ENCODE assay signal across 11 mouse cellular contexts in genomic region chr2:157431912-157432311, GRCm38 (mm10). TPM values are rescaled to one million over a fixed set of nuclear protein-coding genes. Genes with fewer than 3 reads are reported as not detected.
A peak's percentile ranks its signal among the peaks of the same experiment; 100 is the strongest.
DNase-seq lines count a peak whose midpoint lies in the region; ATAC-seq and TF ChIP-seq lines count a peak whose summit lies in the region.
"Had no signal": no experiment of that assay in that cellular context is flagged by ENCODE, and none has a peak within 500 bp of the region (broad histone marks: within the 10 kb centered on the region; RNA-seq: fewer than 3 reads in every experiment).

No protein-coding gene starts in this region.

- no peaks in the 10 kb centered on the region for H3K27me3 ChIP-seq in cerebellum, adult 2 months (ENCODE audit: control insufficient read depth, insufficient read depth, low read length)
- no peaks in the 10 kb centered on the region for H3K27me3 ChIP-seq in neural tube, embryonic 11.5 days (ENCODE audit: control insufficient read depth, insufficient read depth, low read length)
- H3K27me3 ChIP-seq in limb, embryonic 15.5 days, result no peaks in the 10 kb centered on the region

- 74% methylated on average over 5 of the region's 5 CpGs for WGBS in cerebellum, adult 2 months
- 83% methylated on average over 5 of the region's 5 CpGs for WGBS in neural tube, embryonic 11.5 days
- 75% methylated on average over 5 of the region's 5 CpGs for WGBS in limb, embryonic 15.5 days

- H3K4me2 ChIP-seq in neural tube, embryonic 11.5 days (ENCODE audit: low read depth), result no peak overlapping the region
- H3K4me2 ChIP-seq in limb, embryonic 15.5 days, result no peak overlapping the region

- no peak for TF ChIP-seq CTCF in cerebellum, adult 2 months (IDR thresholded peaks at IDR 0.05; ENCODE audit: borderline replicate concordance, insufficient read depth, low read depth, low read length)

- peaks cover 4% of the 10 kb centered on the region; the same call in 1 of the 2 replicates for H3K36me3 ChIP-seq in neural tube, embryonic 11.5 days (ENCODE audit: control insufficient read depth, insufficient read depth, low read length)
- H3K36me3 ChIP-seq in limb, embryonic 15.5 days, result peaks cover 34% of the 10 kb centered on the region

- no peak overlapping the region for H3K4me3 ChIP-seq in cerebellum, adult 2 months (replicated peaks; ENCODE audit: insufficient read depth, low read depth, low read length)
- H3K4me3 ChIP-seq in neural tube, embryonic 11.5 days (ENCODE audit: low read depth, low read length), result no peak overlapping the region
- H3K4me3 ChIP-seq in limb, embryonic 15.5 days, result no peak overlapping the region
- H3K4me3 ChIP-seq: gastrocnemius, adult 2 months; myocyte had no signal

- TF ChIP-seq POLR2A in cerebellum, adult 2 months (IDR thresholded peaks at IDR 0.05; ENCODE audit: borderline replicate concordance, insufficient read depth, low read length), result no peak

- H3K9ac ChIP-seq in neural tube, embryonic 11.5 days (ENCODE audit: low read length), result no peak overlapping the region
- H3K9ac ChIP-seq in limb, embryonic 15.5 days, result no peak overlapping the region

- H3K27ac ChIP-seq in cerebellum, adult 2 months (ENCODE audit: insufficient read depth, low read length), result peak overlapping the region; percentile 39; the same call in 1 of the 2 replicates
- H3K27ac ChIP-seq in neural tube, embryonic 11.5 days (ENCODE audit: low read depth, low read length), result peak overlapping the region; percentile 17; the same call in 1 of the 2 replicates
- peak overlapping the region; percentile 88 for H3K27ac ChIP-seq in limb, embryonic 15.5 days
- H3K27ac ChIP-seq: gastrocnemius, adult 2 months had no signal

- ATAC-seq in neural tube, embryonic 11.5 days (ENCODE audit: insufficient read depth, low FRiP score, low TSS enrichment), result no peak
- no peak for ATAC-seq in limb, embryonic 15.5 days (ENCODE audit: insufficient number of reproducible peaks, low FRiP score, low TSS enrichment, low read depth)

- H3K9me3 ChIP-seq in neural tube, embryonic 11.5 days (ENCODE audit: control insufficient read depth, low read length), result no peaks in the 10 kb centered on the region
- H3K9me3 ChIP-seq in limb, embryonic 15.5 days, result no peaks in the 10 kb centered on the region

- DNase-seq in cerebellum, adult 2 months, result no peak
- no peak for DNase-seq in cerebellum, postnatal 25 days
- DNase-seq in neural tube, embryonic 11.5 days (ENCODE audit: low spot score), result no peak
- no peak for DNase-seq in neural tube, embryonic 10.5 days (ENCODE audit: extremely low spot score, low spot score)
- no peak for DNase-seq in spleen, postnatal 14 days (ENCODE audit: low spot score in 2 of 2)
- no peak for DNase-seq in B cell, adult 2 months
- DNase-seq in adrenal gland, postnatal 25 days, result no peak
- DNase-seq: gastrocnemius, adult 2 months; liver had no signal

- H3K4me1 ChIP-seq in cerebellum, adult 2 months (ENCODE audit: control insufficient read depth, insufficient read depth, low read length), result peaks cover 34% of the 10 kb centered on the region
- H3K4me1 ChIP-seq in neural tube, embryonic 11.5 days (ENCODE audit: control insufficient read depth, insufficient read depth, low read length), result peaks cover 15% of the 10 kb centered on the region
- H3K4me1 ChIP-seq in limb, embryonic 15.5 days, result peaks cover 86% of the 10 kb centered on the region

RNA-seq across cellular contexts. Expression of gene Src, which starts 13.7 kb away (rescaled TPM):
- polyA plus RNA-seq in cerebellum, adult 2 months (2012; rRNA removed), result 47.0 and 48.3 TPM in 2 replicates
- 15.1 and 17.8 TPM in 2 replicates for polyA plus RNA-seq in neural tube, embryonic 11.5 days (2014; fragmentation: Nextera tagmentation; extraction: Ambion mirVana)
- polyA plus RNA-seq in limb, embryonic 15.5 days (2015; fragmentation: Nextera tagmentation; extraction: Ambion mirVana), result 14.8 and 18.5 TPM in 2 replicates
- 18.1 and 19.4 TPM in 2 replicates for total RNA-seq in adrenal gland, postnatal 25 days (2021)

Comparison
In these comparisons a context has a peak if more than half of its experiments do, and no peak if none do; other contexts are left out.
1. H3K27ac ChIP-seq: peak in every context shown above with its lines; median percentile 88 in limb, embryonic 15.5 days; 39 in cerebellum, adult 2 months; 17 in neural tube, embryonic 11.5 days.